Mouse (Mus musculus): ENCODE measurements around the gene Il4ra. TPM values are rescaled to one million over a fixed set of nuclear protein-coding genes. Genes with fewer than 3 reads are reported as not detected.

Gene Il4ra
- polyA plus RNA-seq, 2 experiments, result 2.4 to 2.8 TPM

- no peak overlapping the region for H3K27ac ChIP-seq
- TF ChIP-seq EP300 (IDR thresholded peaks at IDR 0.05; ENCODE audit: low read depth) (no peak), CTCF (IDR thresholded peaks at IDR 0.05; ENCODE audit: low read depth) (no peak)
- DNase-seq (ENCODE audit: low read depth in 3 of 3, low spot score in 3 of 3), result no peak
- no peak overlapping the region for H3K4me2 ChIP-seq (ENCODE audit: low read depth)
- no peaks in the 10 kb centered on the region for H3K27me3 ChIP-seq (ENCODE audit: control insufficient read depth, insufficient read depth, low read length)
- 61% methylated on average over 4 of the region's 4 CpGs for WGBS (ENCODE audit: insufficient replicate concordance)
- no peak overlapping the region for H3K4me3 ChIP-seq (ENCODE audit: insufficient read depth in 1 of 2, low read depth in 2 of 2, low read length in 2 of 2)
- no peak for ATAC-seq (ENCODE audit: insufficient read depth)
- H3K9ac ChIP-seq (replicated peaks), result no peak overlapping the region
- no peaks in the 10 kb centered on the region for H3K9me3 ChIP-seq (ENCODE audit: control insufficient read depth, low read length)
- H3K4me1 ChIP-seq (replicated peaks; ENCODE audit: control insufficient read depth in 2 of 2, insufficient read depth in 2 of 2, low read length in 1 of 2), result peaks cover 8 to 32% of the 10 kb centered on the region in 2 experiments
- no peaks in the 10 kb centered on the region for H3K36me3 ChIP-seq (replicated peaks; ENCODE audit: control insufficient read depth, insufficient read depth, low read depth)
Observed at GRCm38 (mm10) chr7:125558401-125558945, 6.6 kb downstream of the Il4ra start.

- TF ChIP-seq EP300 (IDR thresholded peaks at IDR 0.05; ENCODE audit: low read depth), result no peak
- TF ChIP-seq CTCF (IDR thresholded peaks at IDR 0.05; ENCODE audit: low read depth), result no peak
- H3K27ac ChIP-seq, result no peak overlapping the region
- no peak overlapping the region for H3K9ac ChIP-seq (replicated peaks)
- H3K27me3 ChIP-seq (ENCODE audit: control insufficient read depth, insufficient read depth, low read length), result no peaks in the 10 kb centered on the region
- WGBS (ENCODE audit: insufficient replicate concordance), result 54% methylated on average over 5 of the region's 5 CpGs
- ATAC-seq (ENCODE audit: insufficient read depth) (no peak), DNase-seq (ENCODE audit: low read depth in 3 of 3, low spot score in 3 of 3) (no peak)
- H3K4me1 ChIP-seq (replicated peaks; ENCODE audit: control insufficient read depth in 2 of 2, insufficient read depth in 2 of 2, low read length in 1 of 2), result peaks cover 8 to 32% of the 10 kb centered on the region in 2 experiments
- no peak overlapping the region for H3K4me3 ChIP-seq (ENCODE audit: insufficient read depth in 1 of 2, low read depth in 2 of 2, low read length in 2 of 2)
- H3K36me3 ChIP-seq (replicated peaks; ENCODE audit: control insufficient read depth, insufficient read depth, low read depth), result no peaks in the 10 kb centered on the region
- H3K9me3 ChIP-seq (ENCODE audit: control insufficient read depth, low read length), result no peaks in the 10 kb centered on the region
- H3K4me2 ChIP-seq (ENCODE audit: low read depth), result no peak overlapping the region
Observed at GRCm38 (mm10) chr7:125558997-125559396, 7.1 kb downstream of the Il4ra start.

GRCm38 (mm10) chr7:125559537-125559936, 7.6 kb downstream of the Il4ra start:
- Histone ChIP-seq H3K4me1 (replicated peaks; ENCODE audit: control insufficient read depth in 2 of 2, insufficient read depth in 2 of 2, low read length in 1 of 2) (peaks cover 8 to 31% of the 10 kb centered on the region in 2 experiments), H3K4me2 (ENCODE audit: low read depth) (no peak overlapping the region), H3K9ac (replicated peaks) (no peak overlapping the region), H3K27me3 (ENCODE audit: control insufficient read depth, insufficient read depth, low read length) (no peaks in the 10 kb centered on the region), H3K9me3 (ENCODE audit: control insufficient read depth, low read length) (no peaks in the 10 kb centered on the region), H3K4me3 (ENCODE audit: insufficient read depth in 1 of 2, low read depth in 2 of 2, low read length in 2 of 2) (no peak overlapping the region), H3K36me3 (replicated peaks; ENCODE audit: control insufficient read depth, insufficient read depth, low read depth) (no peaks in the 10 kb centered on the region), H3K27ac (no peak overlapping the region)
- ATAC-seq (ENCODE audit: insufficient read depth) (no peak), DNase-seq (ENCODE audit: low read depth in 3 of 3, low spot score in 3 of 3) (no peak)
- 79% methylated on average over 10 of the region's 10 CpGs for WGBS (ENCODE audit: insufficient replicate concordance)
- no peak for TF ChIP-seq CTCF (IDR thresholded peaks at IDR 0.05; ENCODE audit: low read depth)
- TF ChIP-seq EP300 (IDR thresholded peaks at IDR 0.05; ENCODE audit: low read depth), result no peak

- Histone ChIP-seq H3K4me2 (ENCODE audit: low read depth) (no peak overlapping the region), H3K9ac (replicated peaks) (no peak overlapping the region), H3K4me3 (ENCODE audit: insufficient read depth in 1 of 2, low read depth in 2 of 2, low read length in 2 of 2) (no peak overlapping the region), H3K27ac (no peak overlapping the region), H3K36me3 (replicated peaks; ENCODE audit: control insufficient read depth, insufficient read depth, low read depth) (no peaks in the 10 kb centered on the region), H3K27me3 (ENCODE audit: control insufficient read depth, insufficient read depth, low read length) (no peaks in the 10 kb centered on the region), H3K9me3 (ENCODE audit: control insufficient read depth, low read length) (no peaks in the 10 kb centered on the region), H3K4me1 (replicated peaks; ENCODE audit: control insufficient read depth in 2 of 2, insufficient read depth in 2 of 2, low read length in 1 of 2) (peaks cover 8 to 25% of the 10 kb centered on the region in 2 experiments)
- DNase-seq (ENCODE audit: low read depth in 3 of 3, low spot score in 3 of 3), result no peak
- ATAC-seq (ENCODE audit: insufficient read depth), result no peak
- WGBS (ENCODE audit: insufficient replicate concordance), result 78% methylated on average over 7 of the region's 7 CpGs
- TF ChIP-seq EP300 (IDR thresholded peaks at IDR 0.05; ENCODE audit: low read depth), result no peak
- TF ChIP-seq CTCF (IDR thresholded peaks at IDR 0.05; ENCODE audit: low read depth), result no peak
Observed at GRCm38 (mm10) chr7:125560146-125560785, 8.3 kb downstream of the Il4ra start.

- ATAC-seq (ENCODE audit: insufficient read depth) (peak; percentile 47), DNase-seq (ENCODE audit: low read depth in 3 of 3, low spot score in 3 of 3) (peak; percentile 22 to 63 (median 22))
- Histone ChIP-seq H3K9me3 (ENCODE audit: control insufficient read depth, low read length) (no peaks in the 10 kb centered on the region), H3K4me2 (ENCODE audit: low read depth) (no peak overlapping the region), H3K9ac (replicated peaks) (no peak overlapping the region), H3K27me3 (ENCODE audit: control insufficient read depth, insufficient read depth, low read length) (no peaks in the 10 kb centered on the region), H3K4me1 (replicated peaks; ENCODE audit: control insufficient read depth in 2 of 2, insufficient read depth in 2 of 2, low read length in 1 of 2) (peaks cover 4 to 18% of the 10 kb centered on the region in 2 experiments), H3K4me3 (ENCODE audit: insufficient read depth in 1 of 2, low read depth in 2 of 2, low read length in 2 of 2) (no peak overlapping the region), H3K36me3 (replicated peaks; ENCODE audit: control insufficient read depth, insufficient read depth, low read depth) (no peaks in the 10 kb centered on the region), H3K27ac (no peak overlapping the region)
- WGBS (ENCODE audit: insufficient replicate concordance), result 36% methylated on average over 9 of the region's 9 CpGs
- no peak for TF ChIP-seq EP300 (IDR thresholded peaks at IDR 0.05; ENCODE audit: low read depth)
- no peak for TF ChIP-seq CTCF (IDR thresholded peaks at IDR 0.05; ENCODE audit: low read depth)
Observed at GRCm38 (mm10) chr7:125561085-125561690, 9.3 kb downstream of the Il4ra start.

Measured in liver, embryonic 14.5 days (tissue).